Comparison of ENCODE assay signal across 20 mouse cellular contexts in genomic region chr3:51813186-51813585, GRCm38 (mm10).
DNase-seq lines count a peak whose midpoint lies in the region; ATAC-seq and TF ChIP-seq lines count a peak whose summit lies in the region.
"Had no signal": no experiment of that assay in that cellular context is flagged by ENCODE, and none has a peak within 500 bp of the region (broad histone marks: within the 10 kb centered on the region; RNA-seq: fewer than 3 reads in every experiment).

No protein-coding gene starts in this region.

- DNase-seq in hindbrain, postnatal 0 days (ENCODE audit: low spot score) = no peak
- DNase-seq in midbrain, embryonic 10.5 days (ENCODE audit: low spot score) = no peak
- DNase-seq in liver, embryonic 13.5 days = no peak
- DNase-seq in embryo, embryonic 10.5 days (ENCODE audit: low spot score) = no peak
- DNase-seq in T-cell, adult 2 months (ENCODE audit: low spot score) = no peak
- DNase-seq: adrenal gland, adult 2 months; cerebellum, adult 11 months; cerebellum, adult 9-11 months; heart, postnatal 36 days; kidney, adult 2 months; kidney, postnatal 10 days; lung, adult 2 months; lung, postnatal 14 days; retina, postnatal 1 day had no signal

- H3K4me2 ChIP-seq in hindbrain, embryonic 12.5 days (replicated peaks) = no peak overlapping the region
- H3K4me2 ChIP-seq in hindbrain, postnatal 0 days (ENCODE audit: low read depth, low read length) = no peak overlapping the region
- no peak overlapping the region for H3K4me2 ChIP-seq in midbrain, embryonic 15.5 days
- 0 out of 2 replicates have a peak overlapping the region, but pooled peaks have one; percentile 5 for H3K4me2 ChIP-seq in liver, embryonic 13.5 days
- H3K4me2 ChIP-seq: heart, embryonic 15.5 days; limb, embryonic 12.5 days had no signal

- H3K27me3 ChIP-seq in hindbrain, embryonic 12.5 days = peaks cover 5% of the 10 kb centered on the region; the same call in 1 of the 2 replicates
- no peaks in the 10 kb centered on the region for H3K27me3 ChIP-seq in hindbrain, postnatal 0 days (ENCODE audit: insufficient read depth, low read length)
- no peaks in the 10 kb centered on the region for H3K27me3 ChIP-seq in midbrain, embryonic 15.5 days (replicated peaks)
- H3K27me3 ChIP-seq in midbrain, embryonic 10.5 days (ENCODE audit: low read depth, poor library complexity, severe bottlenecking) = no peaks in the 10 kb centered on the region
- no peaks in the 10 kb centered on the region for H3K27me3 ChIP-seq in liver, embryonic 13.5 days
- H3K27me3 ChIP-seq: heart, embryonic 15.5 days; limb, embryonic 12.5 days; Patski had no signal

- TF ChIP-seq CTCF in hindbrain, postnatal 0 days (IDR thresholded peaks at IDR 0.05; ENCODE audit: low read depth) = no peak

- WGBS in hindbrain, embryonic 12.5 days = 95% methylated on average over 5 of the region's 5 CpGs
- WGBS in hindbrain, postnatal 0 days = 93% methylated on average over 5 of the region's 5 CpGs
- 95% methylated on average over 5 of the region's 5 CpGs for WGBS in midbrain, embryonic 15.5 days
- 93% methylated on average over 5 of the region's 5 CpGs for WGBS in midbrain, embryonic 10.5 days
- WGBS in liver, embryonic 13.5 days (ENCODE audit: insufficient replicate concordance) = 87% methylated on average over 5 of the region's 5 CpGs

- ATAC-seq in hindbrain, embryonic 12.5 days (ENCODE audit: low FRiP score) = no peak
- ATAC-seq in hindbrain, postnatal 0 days = no peak
- ATAC-seq in midbrain, embryonic 15.5 days (replicated peaks) = no peak
- peak; percentile 73 for ATAC-seq in liver, embryonic 13.5 days (ENCODE audit: low read depth)
- ATAC-seq: inflammation-experienced regulatory T-cells, adult 6 months; Patski had no signal

- no peaks in the 10 kb centered on the region for H3K9me3 ChIP-seq in hindbrain, embryonic 12.5 days (replicated peaks)
- no peaks in the 10 kb centered on the region for H3K9me3 ChIP-seq in hindbrain, postnatal 0 days (ENCODE audit: low read length)
- H3K9me3 ChIP-seq in midbrain, embryonic 15.5 days = no peaks in the 10 kb centered on the region
- H3K9me3 ChIP-seq in midbrain, embryonic 10.5 days (replicated peaks) = no peaks in the 10 kb centered on the region
- H3K9me3 ChIP-seq in liver, embryonic 13.5 days (replicated peaks) = no peaks in the 10 kb centered on the region
- H3K9me3 ChIP-seq: heart, embryonic 15.5 days; limb, embryonic 12.5 days had no signal

- H3K9ac ChIP-seq in hindbrain, embryonic 12.5 days = no peak overlapping the region
- no peak overlapping the region for H3K9ac ChIP-seq in hindbrain, postnatal 0 days (replicated peaks; ENCODE audit: low read length)
- no peak overlapping the region for H3K9ac ChIP-seq in midbrain, embryonic 15.5 days
- H3K9ac ChIP-seq in liver, embryonic 13.5 days = no peak overlapping the region
- H3K9ac ChIP-seq: heart, embryonic 15.5 days; limb, embryonic 12.5 days had no signal

- H3K36me3 ChIP-seq in hindbrain, embryonic 12.5 days = no peaks in the 10 kb centered on the region
- no peaks in the 10 kb centered on the region for H3K36me3 ChIP-seq in hindbrain, postnatal 0 days (ENCODE audit: insufficient read depth, low read length)
- no peaks in the 10 kb centered on the region for H3K36me3 ChIP-seq in midbrain, embryonic 15.5 days (replicated peaks)
- no peaks in the 10 kb centered on the region for H3K36me3 ChIP-seq in midbrain, embryonic 10.5 days
- H3K36me3 ChIP-seq in liver, embryonic 13.5 days = no peaks in the 10 kb centered on the region
- H3K36me3 ChIP-seq: heart, embryonic 15.5 days; limb, embryonic 12.5 days had no signal

- H3K27ac ChIP-seq in hindbrain, embryonic 12.5 days = peak overlapping the region; percentile 35; the same call in 1 of the 2 replicates
- no peak overlapping the region for H3K27ac ChIP-seq in hindbrain, postnatal 0 days
- 0 out of 2 replicates have a peak overlapping the region, but pooled peaks have one; percentile 28 for H3K27ac ChIP-seq in midbrain, embryonic 15.5 days
- no peak overlapping the region for H3K27ac ChIP-seq in midbrain, embryonic 10.5 days (replicated peaks)
- peak overlapping the region; percentile 48; the same call in 1 of the 2 replicates for H3K27ac ChIP-seq in liver, embryonic 13.5 days
- H3K27ac ChIP-seq: heart, embryonic 15.5 days; limb, embryonic 12.5 days had no signal

- peaks cover 38% of the 10 kb centered on the region for H3K4me1 ChIP-seq in hindbrain, embryonic 12.5 days
- H3K4me1 ChIP-seq in hindbrain, postnatal 0 days (ENCODE audit: insufficient read depth, low read length) = peaks cover 4% of the 10 kb centered on the region
- H3K4me1 ChIP-seq in midbrain, embryonic 15.5 days = peaks cover 40% of the 10 kb centered on the region
- H3K4me1 ChIP-seq in midbrain, embryonic 10.5 days = peaks cover 47% of the 10 kb centered on the region
- peaks cover 52% of the 10 kb centered on the region for H3K4me1 ChIP-seq in liver, embryonic 13.5 days (replicated peaks)
- H3K4me1 ChIP-seq: heart, embryonic 15.5 days had no signal

- no peak overlapping the region for H3K4me3 ChIP-seq in hindbrain, embryonic 12.5 days
- H3K4me3 ChIP-seq in hindbrain, postnatal 0 days (ENCODE audit: low read length) = no peak overlapping the region
- H3K4me3 ChIP-seq in midbrain, embryonic 15.5 days = no peak overlapping the region
- no peak overlapping the region for H3K4me3 ChIP-seq in midbrain, embryonic 10.5 days
- no peak overlapping the region for H3K4me3 ChIP-seq in liver, embryonic 13.5 days (replicated peaks)
- H3K4me3 ChIP-seq: heart, embryonic 15.5 days; limb, embryonic 12.5 days had no signal

Comparison
In these comparisons a context has a peak if more than half of its experiments do, and no peak if none do; other contexts are left out.
1. H3K27ac ChIP-seq: peak in hindbrain, embryonic 12.5 days (single experiment), midbrain, embryonic 15.5 days (single experiment) and liver, embryonic 13.5 days (single experiment); none in hindbrain, postnatal 0 days (single experiment) and midbrain, embryonic 10.5 days (single experiment).